Mouse (Mus musculus): ENCODE data around the gene Gm8206.
A peak's percentile ranks its signal among the peaks of the same experiment; 100 is the strongest.
"Not testable (repeated sequence)": the region's sequence is repeated elsewhere in the genome, so short reads cannot be mapped to it uniquely, and the experiment has no call there.

Gene Gm8206

DNA sequence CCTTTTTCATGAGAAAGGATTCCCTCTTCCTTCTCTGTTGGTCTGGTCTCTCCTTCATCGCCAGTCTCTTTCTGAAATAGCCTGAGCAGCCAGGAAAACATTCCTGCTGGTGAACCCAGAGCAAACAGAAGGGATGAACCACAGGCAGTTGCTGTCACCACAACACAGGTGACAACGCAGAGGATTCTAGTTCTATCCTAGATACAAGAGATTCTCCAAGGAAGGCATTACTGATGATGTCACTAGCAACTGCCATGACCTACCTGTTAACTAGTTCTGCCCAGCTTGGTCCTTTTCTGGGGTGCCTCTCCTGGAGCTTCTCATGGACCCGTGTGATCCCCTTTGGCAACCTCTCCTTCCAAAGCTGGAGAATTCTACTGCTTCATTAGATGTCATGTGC lies at the start of gene Gm8206:
Gene Gm8206 (minus strand): TSS at position 101 of the 400 bp plus-strand sequence.
- DNase-seq: not testable (repeated sequence)

- not testable (repeated sequence) for DNase-seq
Measured at GRCm38 (mm10) chr14:6125707-6126106, 32.0 kb upstream of the Gm8206 start, which contains the start of gene Gm3476. Gene Gm3476, minus strand, starts transcription at chr14:6125807.

DNA sequence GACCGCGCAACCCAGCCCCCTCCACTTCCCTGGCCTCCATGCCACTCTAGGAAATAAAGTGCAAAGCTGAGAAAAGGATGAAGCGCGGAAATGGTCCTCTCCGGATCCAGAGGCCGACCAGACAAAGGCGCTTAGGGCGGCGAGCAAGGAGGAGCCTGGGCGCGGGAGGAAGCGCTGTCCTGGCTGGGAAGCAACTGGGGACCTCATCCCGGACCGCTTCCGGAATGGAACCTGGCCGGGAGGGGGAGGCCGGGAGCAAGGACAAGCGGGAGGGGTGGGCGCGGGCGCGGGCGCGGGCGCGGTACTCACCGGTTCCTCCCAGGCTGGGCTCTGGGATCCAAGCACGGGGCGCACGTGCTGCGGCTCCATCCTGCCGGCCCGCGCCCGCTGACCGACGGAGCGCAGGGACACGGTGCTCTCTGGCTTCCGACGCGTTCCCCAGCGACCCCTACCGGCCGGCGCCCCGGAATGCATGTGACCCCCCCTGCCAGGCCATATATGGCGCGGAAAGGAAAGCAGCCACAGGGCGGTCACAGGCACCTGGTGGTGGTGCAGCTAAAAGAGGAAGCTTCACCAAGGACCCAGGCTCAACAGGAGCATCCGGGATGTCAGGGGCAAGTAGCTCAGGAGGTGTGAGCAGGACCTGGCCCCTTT lies 14.7 kb upstream of the Gm8206 start, which contains the start of gene Gm3468:
Gene Gm3468 (minus strand): TSS at position 394 of the 654 bp plus-strand sequence.
- DNase-seq: peak; percentile 71

GRCm38 (mm10) chr14:6107500-6107899 lies 13.8 kb upstream of the Gm8206 start:
- DNase-seq: not testable (repeated sequence)

GRCm38 (mm10) chr14:6058167-6058566 lies 35.6 kb downstream of the Gm8206 start, which contains the start of gene Gm6337:
Gene Gm6337, minus strand, starts transcription at chr14:6058267.
- not testable (repeated sequence) for DNase-seq

GRCm38 (mm10) chr14:5987136-5987535 lies 106.6 kb downstream of the Gm8206 start:
- DNase-seq: peak; percentile 2

- not testable (repeated sequence) for DNase-seq
Measured at GRCm38 (mm10) chr14:5979037-5979436, 114.7 kb downstream of the Gm8206 start, which contains the start of gene Gm3453. Gene Gm3453, minus strand, starts transcription at chr14:5979137.

All from kidney, postnatal 10 days (tissue).